Mouse (Mus musculus) lung, postnatal 0 days (tissue): ENCODE data around the gene Atg7. TPM values are rescaled to one million over a fixed set of nuclear protein-coding genes. Genes with fewer than 3 reads are reported as not detected.

Experiments
- ATAC-seq: fragments of 200-750 bp; cut with Nextera tagmentation; 2 replicates; pipeline ENCODE4 v1.8.0; 2017; ENCODE audit warnings: moderate library complexity
- DNase-seq: peaks from one replicate; pipeline ENCODE4 v3.0.0-alpha.2; 2016; ENCODE audit warnings: low spot score
- H3K27ac ChIP-seq: fragments of 300-500 bp; sonication (generic); 2 replicates; pipeline ENCODE4 v1.5.1; 2014; ENCODE audit warnings: antibody characterized with exemption, mild to moderate bottlenecking, low read length, mixed read lengths
- H3K27me3 ChIP-seq: fragments of 300-500 bp; sonication (generic); replicated peaks from 2 replicates; pipeline ENCODE4 v1.6.1; 2014; ENCODE audit warnings: low read length, mixed read lengths; ENCODE audit not compliant: insufficient read depth
- H3K36me3 ChIP-seq: fragments of 300-500 bp; sonication (generic); 2 replicates; pipeline ENCODE4 v1.6.1; 2014; ENCODE audit warnings: low read length, mixed read lengths; ENCODE audit not compliant: insufficient read depth
- H3K4me1 ChIP-seq: fragments of 300-500 bp; sonication (generic); 2 replicates; pipeline ENCODE4 v1.6.1; 2014; ENCODE audit warnings: antibody characterized with exemption, low read depth, low read length, mixed read lengths; ENCODE audit not compliant: insufficient read depth
- H3K4me2 ChIP-seq: fragments of 300-500 bp; sonication (generic); replicated peaks from 2 replicates; pipeline ENCODE4 v1.6.1; 2014; ENCODE audit warnings: low read depth, mild to moderate bottlenecking, low read length, moderate library complexity, mixed read lengths
- H3K4me3 ChIP-seq: fragments of 300-500 bp; sonication (generic); 2 replicates; pipeline ENCODE4 v1.5.1; 2014; ENCODE audit warnings: low read depth, low read length
- H3K9ac ChIP-seq: fragments of 300-500 bp; sonication (generic); replicated peaks from 2 replicates; pipeline ENCODE4 v1.6.1; 2014; ENCODE audit warnings: low read depth, mild to moderate bottlenecking
- H3K9me3 ChIP-seq: fragments of 300-500 bp; sonication (generic); 2 replicates; pipeline ENCODE4 v1.6.1; 2016; ENCODE audit warnings: low read length, mixed read lengths
- CTCF ChIP-seq: IDR thresholded peaks from 2 replicates; pipeline ENCODE4 v1.5.1; 2016; ENCODE audit warnings: antibody characterized with exemption, mild to moderate bottlenecking
- EP300 ChIP-seq: IDR thresholded peaks from 2 replicates; pipeline ENCODE4 v1.6.1; 2016; ENCODE audit warnings: antibody characterized with exemption, mild to moderate bottlenecking, control low read depth
- WGBS: fragments of 180-500 bp; shearing (Covaris S2); extraction: QIAGEN DNeasy Blood & Tissue Kit; methylation state at CpG from one replicate; pipeline ENCODE4 v1.1.7; 2014; 5-methylcytosine and 5-hydroxymethylcytosine counted together
- polyA plus RNA-seq: library from polyadenylated mRNA; unstranded; fragments of >200 nt; fragmentation: Nextera tagmentation; extraction: Ambion mirVana; gene quantifications from 2 replicates; pipeline ENCODE4 v1.2.1, GENCODE M21; 2015

The Atg7 gene
- polyA plus RNA-seq, 1 experiment from 2014 or later: 18.4 TPM

DNA sequence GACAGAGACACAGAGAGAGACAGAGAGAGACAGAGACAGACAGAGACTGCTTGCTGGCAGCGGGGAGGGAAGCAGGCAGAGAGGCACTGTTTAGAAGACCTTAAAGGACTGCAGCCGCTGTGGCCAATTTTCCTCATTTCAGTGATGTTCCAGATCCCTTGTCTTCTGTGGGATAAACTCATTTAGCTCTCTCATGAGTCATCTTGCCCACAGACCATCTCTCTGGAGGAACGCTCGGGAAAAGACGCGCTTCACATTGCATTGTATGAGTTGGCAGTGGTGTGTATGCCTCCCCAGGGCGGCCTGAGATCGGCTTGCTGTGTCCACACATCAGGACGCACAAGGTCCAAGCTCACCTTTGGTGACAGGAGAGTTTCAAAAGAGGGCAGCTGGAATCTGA lies 151.8 kb downstream of the Atg7 start:
- H3K27ac ChIP-seq: no peak overlapping the region
- DNase-seq: no peak
- no peak for ATAC-seq
- WGBS: 95% methylated on average over 9 of the region's 9 CpGs
- H3K36me3 ChIP-seq: no peaks in the 10 kb centered on the region
- no peak overlapping the region for H3K4me3 ChIP-seq
- H3K4me2 ChIP-seq: no peak overlapping the region
- H3K9me3 ChIP-seq: no peaks in the 10 kb centered on the region
- H3K27me3 ChIP-seq: no peaks in the 10 kb centered on the region
- H3K9ac ChIP-seq: no peak overlapping the region
- TF ChIP-seq CTCF (no peak), EP300 (no peak)
- H3K4me1 ChIP-seq: no peaks in the 10 kb centered on the region

DNA sequence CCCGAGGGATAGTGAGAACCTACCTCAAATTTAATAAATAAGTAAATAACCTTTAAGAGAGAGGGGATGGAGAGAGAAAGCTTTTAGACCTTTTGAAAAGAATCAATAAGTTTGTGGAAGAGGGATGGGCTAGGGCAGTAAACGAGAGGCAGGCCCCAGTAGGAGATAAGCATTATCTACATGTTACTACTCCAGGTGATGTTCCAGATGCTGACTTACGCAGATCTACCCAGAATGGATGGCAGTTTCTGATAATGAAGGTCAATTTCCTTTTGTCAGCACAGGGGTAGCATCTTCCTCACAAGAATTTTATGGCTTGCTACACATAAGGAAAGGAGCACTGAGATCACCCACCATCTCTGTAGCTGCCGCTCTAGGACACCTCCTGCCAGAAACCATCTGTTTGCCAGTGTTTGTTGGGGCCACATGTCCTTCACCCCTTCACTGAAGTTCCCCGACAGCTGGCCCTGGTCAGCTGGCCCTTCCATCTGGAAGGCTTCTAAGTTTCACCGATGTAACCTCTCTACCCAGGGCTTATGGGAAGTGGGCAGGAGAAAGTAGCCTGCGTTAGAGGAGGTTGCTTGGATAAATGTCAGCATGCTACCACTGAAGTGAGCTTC lies 152.9 kb downstream of the Atg7 start:
- no peaks in the 10 kb centered on the region for H3K27me3 ChIP-seq
- H3K4me1 ChIP-seq: no peaks in the 10 kb centered on the region
- no peak overlapping the region for H3K4me3 ChIP-seq
- H3K4me2 ChIP-seq: no peak overlapping the region
- ATAC-seq: no peak
- WGBS: 70% methylated on average over 7 of the region's 7 CpGs
- no peaks in the 10 kb centered on the region for H3K9me3 ChIP-seq
- no peaks in the 10 kb centered on the region for H3K36me3 ChIP-seq
- H3K27ac ChIP-seq: no peak overlapping the region
- no peak overlapping the region for H3K9ac ChIP-seq
- TF ChIP-seq CTCF: no peak
- TF ChIP-seq EP300: no peak
- no peak for DNase-seq

DNA sequence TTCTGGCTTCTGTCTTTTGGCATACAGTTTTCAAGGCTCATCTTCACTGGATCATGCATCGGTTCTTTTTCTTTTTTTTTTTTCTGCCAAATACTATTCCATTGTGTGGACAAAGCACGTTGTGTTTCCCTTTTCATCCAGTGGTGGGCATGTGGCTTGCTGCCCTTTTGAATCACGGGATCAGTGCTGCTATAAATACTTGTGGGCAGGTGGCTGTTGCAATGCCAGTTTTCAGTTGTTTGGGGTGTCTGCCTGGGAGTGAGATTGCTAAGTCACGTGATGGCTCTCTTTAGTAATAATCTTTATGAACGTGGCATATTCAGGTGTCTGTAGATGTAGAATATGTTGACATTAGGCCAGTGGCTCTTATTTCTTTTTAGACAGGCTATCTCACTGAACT lies 155.0 kb downstream of the Atg7 start:
- no peak for ATAC-seq
- TF ChIP-seq CTCF (no peak), EP300 (no peak)
- H3K36me3 ChIP-seq: no peaks in the 10 kb centered on the region

DNA sequence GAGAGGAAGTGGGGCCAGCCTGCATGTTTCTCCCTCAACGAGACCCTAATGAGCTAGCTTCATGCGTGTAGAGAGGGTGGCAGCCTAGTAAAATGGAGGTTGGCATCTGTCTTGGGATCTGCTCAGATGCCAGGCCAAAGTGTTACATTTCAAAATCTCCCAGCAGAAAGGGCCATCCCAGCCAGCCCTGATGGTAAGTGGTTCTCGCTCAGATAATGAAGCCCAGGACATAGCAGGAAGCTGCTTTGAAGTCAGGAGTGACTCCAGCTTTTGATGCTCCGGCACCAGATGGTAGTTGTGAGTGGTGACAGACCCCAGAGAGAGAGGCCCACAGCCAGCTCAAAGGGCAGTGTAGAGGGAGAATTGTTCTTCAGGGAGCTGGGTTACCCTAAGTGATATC lies 155.8 kb downstream of the Atg7 start:
- WGBS: 72% methylated on average over 4 of the region's 4 CpGs
- DNase-seq: no peak
- no peak for ATAC-seq
- TF ChIP-seq CTCF (no peak), EP300 (no peak)
- Histone ChIP-seq H3K9me3 (no peaks in the 10 kb centered on the region), H3K27ac (no peak overlapping the region), H3K27me3 (no peaks in the 10 kb centered on the region), H3K4me3 (no peak overlapping the region), H3K4me2 (no peak overlapping the region), H3K9ac (no peak overlapping the region), H3K36me3 (no peaks in the 10 kb centered on the region), H3K4me1 (no peaks in the 10 kb centered on the region)

More for the DNA sequence above, 155.0 kb downstream of the Atg7 start:
- H3K9ac ChIP-seq: no peak overlapping the region
- H3K9me3 ChIP-seq: no peaks in the 10 kb centered on the region
- H3K4me3 ChIP-seq: no peak overlapping the region
- no peak overlapping the region for H3K4me2 ChIP-seq
- whole genome bisulfite sequencing: 67% methylated on average over 5 of the region's 5 CpGs
- H3K4me1 ChIP-seq: no peaks in the 10 kb centered on the region
- DNase-seq: no peak
- H3K27me3 ChIP-seq: no peaks in the 10 kb centered on the region
- H3K27ac ChIP-seq: no peak overlapping the region

DNA sequence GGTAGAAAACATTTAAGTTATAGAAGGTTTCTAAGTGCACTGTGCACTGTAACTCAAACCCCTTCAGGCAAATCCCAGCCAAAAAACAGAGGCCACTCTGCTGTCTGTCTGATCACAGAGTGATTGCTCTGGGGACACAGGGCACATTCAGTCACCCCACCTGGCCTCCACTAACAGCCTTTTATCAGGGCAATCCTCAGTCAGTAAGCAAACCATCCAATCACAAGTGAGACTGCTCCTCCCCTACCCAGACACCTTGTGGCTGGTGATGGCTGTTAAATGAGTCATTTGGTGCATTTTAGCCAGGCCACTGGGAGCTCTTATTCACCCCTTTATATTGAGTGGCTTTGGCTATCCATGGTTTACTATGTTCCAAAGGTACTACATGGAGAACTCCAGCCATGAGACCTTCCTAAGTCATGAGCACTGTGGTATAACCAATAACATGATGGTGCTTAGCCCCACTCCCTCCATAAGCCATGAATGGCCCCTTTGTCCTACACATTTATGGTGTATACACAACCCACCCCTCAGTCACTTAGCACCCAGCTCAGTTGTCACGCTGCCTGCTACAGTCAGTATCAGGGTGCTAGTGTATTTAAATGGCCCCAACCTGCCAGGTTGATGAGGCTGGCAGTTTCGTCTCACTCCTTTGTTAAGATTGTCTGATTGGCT lies 157.5 kb downstream of the Atg7 start:
- H3K4me3 ChIP-seq: no peak overlapping the region
- H3K36me3 ChIP-seq: no peaks in the 10 kb centered on the region
- no peaks in the 10 kb centered on the region for H3K27me3 ChIP-seq
- no peak for TF ChIP-seq EP300
- TF ChIP-seq CTCF: no peak
- no peak overlapping the region for H3K9ac ChIP-seq
- ATAC-seq (no peak), DNase-seq (no peak)
- H3K27ac ChIP-seq: no peak overlapping the region
- 45% methylated on average over 2 of the region's 2 CpGs for WGBS
- H3K4me2 ChIP-seq: no peak overlapping the region
- H3K4me1 ChIP-seq: no peaks in the 10 kb centered on the region
- no peaks in the 10 kb centered on the region for H3K9me3 ChIP-seq

DNA sequence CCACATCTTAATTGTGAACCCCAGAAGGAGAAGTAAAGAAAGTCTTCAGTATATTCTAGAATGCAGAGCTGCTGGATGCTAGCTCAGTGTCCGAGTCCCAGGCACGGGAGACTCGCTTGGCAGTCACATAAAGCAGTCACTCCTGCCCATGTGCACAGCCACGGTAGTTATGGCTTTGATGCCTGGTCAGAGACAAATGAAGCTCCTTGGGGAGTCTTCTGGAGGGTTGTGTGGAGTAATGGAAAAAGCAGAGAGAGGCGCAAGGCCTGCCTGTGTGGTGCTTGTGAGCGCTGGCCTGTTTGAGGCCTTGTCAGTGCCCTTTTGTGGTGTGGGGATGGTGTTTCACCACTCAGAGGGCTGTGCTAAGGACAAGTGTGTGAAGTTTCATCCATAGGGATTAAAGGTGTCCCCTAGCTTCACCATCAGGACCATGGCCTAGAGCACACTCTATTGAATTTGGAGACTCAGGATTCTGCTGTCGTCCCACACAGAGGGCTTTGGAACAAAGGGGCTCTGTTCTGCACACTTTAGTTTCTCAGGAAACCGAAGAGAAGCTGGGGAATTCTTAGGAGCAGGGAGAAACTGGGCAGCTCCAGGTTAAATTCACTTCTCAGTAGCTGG lies 161.1 kb downstream of the Atg7 start:
- Histone ChIP-seq H3K4me3 (no peak overlapping the region), H3K9ac (no peak overlapping the region), H3K4me2 (no peak overlapping the region), H3K36me3 (no peaks in the 10 kb centered on the region), H3K9me3 (no peaks in the 10 kb centered on the region), H3K27ac (no peak overlapping the region), H3K4me1 (no peaks in the 10 kb centered on the region), H3K27me3 (no peaks in the 10 kb centered on the region)
- TF ChIP-seq EP300 (no peak), CTCF (no peak)
- ATAC-seq (no peak), DNase-seq (no peak)
- WGBS: 72% methylated on average over 8 of the region's 8 CpGs
